Mouse (Mus musculus) intestine, embryonic 14.5 days (tissue): ENCODE data around the gene Hspb6. TPM values are rescaled to one million over a fixed set of nuclear protein-coding genes. Genes with fewer than 3 reads are reported as not detected.

Source experiments
- ATAC-seq: fragments of 200-750 bp; cut with Nextera tagmentation; replicated peaks from 2 replicates; pipeline ENCODE4 v1.8.0; 2017; ENCODE audit warnings: low read depth, moderate number of reproducible peaks, moderate TSS enrichment, moderate library complexity; ENCODE audit not compliant: low FRiP score, low TSS enrichment
- DNase-seq: peaks from one replicate; pipeline ENCODE4 v3.0.0-alpha.2; 2018; ENCODE audit warnings: low spot score
- H3K27ac ChIP-seq: fragments of 300-500 bp; sonication (generic); 2 replicates; pipeline ENCODE4 v1.5.1; 2014; ENCODE audit warnings: low read depth, mild to moderate bottlenecking, control low read depth
- H3K27me3 ChIP-seq: fragments of 300-500 bp; sonication (generic); replicated peaks from 2 replicates; pipeline ENCODE4 v1.6.1; 2014; ENCODE audit warnings: low read length, control low read depth; ENCODE audit not compliant: control insufficient read depth, insufficient read depth
- H3K36me3 ChIP-seq: fragments of 300-500 bp; sonication (generic); 2 replicates; pipeline ENCODE4 v1.6.1; 2014; ENCODE audit warnings: low read length, control low read depth; ENCODE audit not compliant: control insufficient read depth, insufficient read depth
- H3K4me1 ChIP-seq: fragments of 300-500 bp; sonication (generic); replicated peaks from 2 replicates; pipeline ENCODE4 v1.6.1; 2014; ENCODE audit warnings: low read length, control low read depth, mixed read lengths; ENCODE audit not compliant: control insufficient read depth, insufficient read depth
- H3K4me2 ChIP-seq: fragments of 300-500 bp; sonication (generic); 2 replicates; pipeline ENCODE4 v1.6.1; 2014; ENCODE audit warnings: low read length
- H3K4me3 ChIP-seq: fragments of 300-500 bp; sonication (generic); 2 replicates; pipeline ENCODE4 v1.5.1; 2014; ENCODE audit warnings: low read depth, low read length, control low read depth, mixed read lengths
- H3K9ac ChIP-seq: fragments of 300-500 bp; sonication (generic); 2 replicates; pipeline ENCODE4 v1.6.1; 2014; ENCODE audit warnings: mild to moderate bottlenecking, low read length
- H3K9me3 ChIP-seq: fragments of 300-500 bp; sonication (generic); 2 replicates; pipeline ENCODE4 v1.6.1; 2016; ENCODE audit warnings: low read length, control low read depth; ENCODE audit not compliant: control insufficient read depth
- WGBS: fragments of 180-500 bp; shearing (Covaris S2); extraction: QIAGEN DNeasy Blood & Tissue Kit; methylation state at CpG from one replicate; pipeline ENCODE4 v1.1.7; 2014; 5-methylcytosine and 5-hydroxymethylcytosine counted together
- polyA plus RNA-seq: library from polyadenylated mRNA; unstranded; fragments of >200 nt; fragmentation: Nextera tagmentation; extraction: Ambion mirVana; gene quantifications from 2 replicates; pipeline ENCODE4 v1.2.1, GENCODE M21; 2014

Hspb6 gene
- 45.0 and 48.5 TPM in 2 replicates for polyA plus RNA-seq

DNA sequence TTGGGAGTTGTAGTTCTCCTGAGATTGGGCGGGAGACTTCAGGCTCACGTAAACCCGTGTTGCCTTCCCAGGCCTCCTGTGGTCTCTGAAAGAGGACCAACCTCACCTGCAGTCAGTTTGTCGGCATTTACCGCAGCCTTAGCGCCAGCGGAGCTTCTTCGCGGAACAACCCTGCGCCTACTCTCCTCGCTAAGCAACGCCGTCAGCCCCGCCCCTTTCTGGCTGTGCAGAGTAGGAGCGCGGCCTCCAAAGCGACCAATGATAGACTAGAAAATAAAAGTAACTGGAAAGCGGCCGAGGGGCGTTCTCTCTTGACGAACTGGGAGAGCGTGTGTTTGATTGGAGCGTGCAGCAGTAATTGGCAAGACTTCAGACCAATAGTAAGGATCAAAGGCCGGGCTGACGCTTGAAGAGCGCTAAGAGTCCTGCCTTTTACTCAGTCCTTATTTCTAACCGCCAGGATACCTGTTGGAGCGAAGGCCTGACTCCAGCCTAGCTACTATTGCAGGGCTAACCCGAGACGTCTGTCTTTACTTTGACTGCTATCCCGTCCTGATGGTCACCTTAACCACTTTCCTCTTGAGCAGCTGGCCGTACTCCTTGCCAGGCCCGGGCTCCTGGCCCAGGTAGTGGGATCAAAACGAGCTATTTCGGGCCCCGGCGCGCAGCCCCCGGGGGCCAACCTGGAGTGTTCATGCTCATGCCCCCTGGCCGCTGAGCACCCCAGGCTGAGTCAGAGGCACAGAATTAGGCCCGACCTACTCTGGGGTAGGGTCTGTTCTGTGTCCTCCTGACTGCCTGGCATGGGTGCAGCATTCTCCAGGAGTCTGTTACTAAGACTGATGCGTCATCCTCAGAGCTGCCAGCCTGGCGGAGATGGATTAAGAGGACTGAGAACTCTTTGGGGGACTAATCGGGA, at the start of gene Hspb6, which contains the start of gene Proser3:
Gene Hspb6 (plus strand): TSS at position 77 of the 919 bp plus-strand sequence.
Gene Proser3 (minus strand): TSS at position 198 of the 919 bp plus-strand sequence.
- ATAC-seq, result peak; percentile 94
- DNase-seq, result peak; percentile 98
- Histone ChIP-seq H3K4me2 (peak within 1 kb of the TSS; percentile 86), H3K4me3 (peak within 1 kb of the TSS; percentile 78), H3K27me3 (no peaks in the 10 kb centered on the region), H3K4me1 (peaks cover 8% of the 10 kb centered on the region), H3K27ac (peak within 1 kb of the TSS; percentile 96), H3K9me3 (no peaks in the 10 kb centered on the region), H3K9ac (peak within 1 kb of the TSS; percentile 69), H3K36me3 (peaks cover 34% of the 10 kb centered on the region)
- 1% methylated on average over 44 of the region's 44 CpGs for WGBS

DNA sequence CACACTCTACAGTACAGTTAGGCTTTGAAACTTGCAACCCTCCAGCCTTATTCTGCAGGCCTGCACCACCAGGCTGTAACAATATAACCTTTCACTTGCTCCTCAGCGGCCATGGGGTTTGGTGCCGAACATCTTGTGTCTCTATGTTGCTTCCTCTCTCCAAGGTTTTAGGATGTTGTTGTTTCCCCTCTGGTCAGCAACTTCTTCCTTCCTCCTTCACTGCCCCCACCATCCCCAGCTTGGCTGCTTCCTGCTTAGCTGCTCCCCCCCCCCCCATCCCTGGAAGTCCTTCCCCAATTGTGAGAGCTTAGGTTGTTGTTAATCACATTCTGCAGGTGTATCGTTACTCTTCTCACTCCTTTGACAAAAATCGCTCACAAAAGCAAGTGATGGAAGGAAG, 43.9 kb upstream of the Hspb6 start:
- ATAC-seq (no peak), DNase-seq (no peak)
- Histone ChIP-seq H3K4me3 (no peak overlapping the region), H3K9me3 (no peaks in the 10 kb centered on the region), H3K27ac (no peak overlapping the region), H3K36me3 (no peaks in the 10 kb centered on the region), H3K27me3 (no peaks in the 10 kb centered on the region), H3K4me1 (no peaks in the 10 kb centered on the region), H3K4me2 (no peak overlapping the region), H3K9ac (no peak overlapping the region)
- WGBS, result 74% methylated on average over 4 of the region's 4 CpGs

DNA sequence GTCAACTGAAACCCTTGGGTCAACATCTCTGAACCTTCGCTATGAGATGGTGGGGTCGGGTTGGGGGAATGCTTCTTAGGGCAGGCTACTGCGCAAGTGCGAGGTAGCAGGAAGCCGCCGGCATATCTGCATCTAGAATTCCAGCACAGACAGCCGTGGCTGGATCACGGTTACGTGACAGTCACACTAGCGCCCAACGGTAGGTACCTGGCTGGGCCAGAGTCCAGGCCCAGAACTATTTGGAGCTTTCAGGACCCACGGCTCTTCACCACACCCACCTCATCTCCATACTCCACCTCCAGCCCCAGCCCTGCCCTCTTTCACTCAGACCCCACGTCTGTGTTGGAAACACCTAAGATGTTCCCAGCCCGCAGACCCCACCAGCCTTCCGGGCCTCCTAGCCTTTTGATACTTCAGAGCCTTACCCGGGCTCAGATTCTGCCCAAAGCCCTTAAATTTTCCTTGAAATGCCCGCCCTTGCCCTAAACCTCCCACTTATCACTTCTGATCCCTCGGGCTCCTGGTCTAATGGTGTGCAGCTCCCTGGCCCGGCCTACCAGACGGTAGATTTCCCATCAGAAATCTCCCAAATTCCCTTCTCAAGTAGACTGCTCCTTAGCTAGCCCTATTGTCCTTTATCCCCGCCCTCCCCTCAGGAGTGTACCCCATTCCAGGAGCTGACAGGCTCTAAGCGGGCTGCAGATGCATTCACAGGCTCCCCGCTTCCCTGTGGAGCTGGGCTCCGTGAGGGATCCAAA, 36.8 kb upstream of the Hspb6 start:
- 58% methylated on average over 24 of the region's 24 CpGs for WGBS
- H3K4me2 ChIP-seq, result no peak overlapping the region
- no peak for DNase-seq
- no peaks in the 10 kb centered on the region for H3K27me3 ChIP-seq
- no peak overlapping the region for H3K4me3 ChIP-seq
- no peaks in the 10 kb centered on the region for H3K36me3 ChIP-seq
- ATAC-seq, result no peak
- H3K4me1 ChIP-seq, result no peaks in the 10 kb centered on the region
- H3K9ac ChIP-seq, result no peak overlapping the region
- no peak overlapping the region for H3K27ac ChIP-seq
- no peaks in the 10 kb centered on the region for H3K9me3 ChIP-seq

DNA sequence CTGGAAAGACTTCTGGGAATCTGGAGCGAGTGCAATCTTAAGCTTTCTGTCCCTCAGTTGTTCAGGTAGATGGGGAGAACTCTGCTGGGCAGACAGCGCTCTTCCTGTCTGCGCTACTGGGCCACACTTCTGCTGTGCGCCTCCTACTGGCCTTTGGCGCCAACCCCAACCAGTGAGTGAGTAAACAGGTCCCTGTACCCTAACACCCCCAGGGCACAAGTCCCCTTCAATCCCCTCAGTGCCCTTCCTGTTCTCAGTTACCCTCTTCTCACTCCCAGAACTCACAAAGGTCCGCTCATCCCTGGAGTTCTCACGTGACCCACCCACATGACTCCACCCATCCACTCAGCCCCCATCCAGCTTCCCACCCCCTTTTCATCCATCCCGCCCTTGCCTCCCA, 33.7 kb upstream of the Hspb6 start:
- Histone ChIP-seq H3K9me3 (no peaks in the 10 kb centered on the region), H3K27ac (no peak overlapping the region), H3K4me3 (no peak overlapping the region), H3K36me3 (peaks cover 4% of the 10 kb centered on the region), H3K27me3 (no peaks in the 10 kb centered on the region), H3K4me2 (no peak overlapping the region), H3K4me1 (no peaks in the 10 kb centered on the region), H3K9ac (no peak overlapping the region)
- WGBS, result 36% methylated on average over 8 of the region's 8 CpGs
- no peak for DNase-seq
- no peak for ATAC-seq

- WGBS, result 72% methylated on average over 4 of the region's 4 CpGs
- DNase-seq (no peak), ATAC-seq (no peak)
- Histone ChIP-seq H3K4me1 (no peaks in the 10 kb centered on the region), H3K27ac (no peak overlapping the region), H3K27me3 (no peaks in the 10 kb centered on the region), H3K4me3 (no peak overlapping the region), H3K9me3 (no peaks in the 10 kb centered on the region), H3K9ac (no peak overlapping the region), H3K4me2 (no peak overlapping the region), H3K36me3 (peaks cover 22% of the 10 kb centered on the region)
These were observed 31.6 kb upstream of the Hspb6 start for GRCm38 (mm10) chr7:30520396-30520795.

DNA sequence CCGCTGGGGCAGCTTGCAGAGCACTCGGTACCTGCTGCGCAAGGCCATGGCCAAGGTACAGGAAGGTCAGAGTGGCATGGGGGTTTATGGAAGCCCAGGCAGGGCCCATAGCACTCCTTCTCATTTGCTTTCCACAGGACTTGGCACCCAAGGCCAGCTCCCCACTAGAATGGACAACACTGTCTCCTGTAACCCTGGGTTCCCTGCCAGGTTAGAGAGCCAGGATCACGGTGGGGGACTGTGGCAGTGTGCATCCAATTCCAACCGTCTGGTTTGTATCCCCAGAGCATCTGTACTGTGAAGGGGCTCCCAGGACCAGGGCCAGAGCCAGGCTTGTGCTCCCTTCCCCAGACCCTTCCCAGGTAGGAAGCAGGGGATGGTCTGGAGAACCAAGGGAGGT, 31.1 kb upstream of the Hspb6 start:
- 87% methylated on average over 5 of the region's 5 CpGs for WGBS

GRCm38 (mm10) chr7:30522871-30523270, 29.1 kb upstream of the Hspb6 start:
- no peaks in the 10 kb centered on the region for H3K27me3 ChIP-seq
- H3K4me3 ChIP-seq, result no peak overlapping the region
- H3K9ac ChIP-seq, result no peak overlapping the region
- no peak for ATAC-seq
- 86% methylated on average over 10 of the region's 10 CpGs for WGBS
- H3K4me2 ChIP-seq, result no peak overlapping the region
- H3K4me1 ChIP-seq, result peaks cover 11% of the 10 kb centered on the region
- no peak for DNase-seq
- no peaks in the 10 kb centered on the region for H3K9me3 ChIP-seq
- no peak overlapping the region for H3K27ac ChIP-seq
- peaks cover 28% of the 10 kb centered on the region for H3K36me3 ChIP-seq

More for the DNA sequence above, 31.1 kb upstream of the Hspb6 start:
- DNase-seq, result no peak
- Histone ChIP-seq H3K36me3 (peaks cover 27% of the 10 kb centered on the region), H3K27ac (no peak overlapping the region), H3K4me1 (peaks cover under 1% of the 10 kb centered on the region; the same call in 1 of the 2 replicates), H3K9ac (no peak overlapping the region), H3K4me3 (no peak overlapping the region), H3K27me3 (no peaks in the 10 kb centered on the region), H3K9me3 (no peaks in the 10 kb centered on the region), H3K4me2 (no peak overlapping the region)
- ATAC-seq, result no peak

- no peak for ATAC-seq
- peaks cover 11% of the 10 kb centered on the region for H3K4me1 ChIP-seq
These were observed 27.5 kb upstream of the Hspb6 start for GRCm38 (mm10) chr7:30524487-30524886.

More at GRCm38 (mm10) chr7:30524487-30524886, 27.5 kb upstream of the Hspb6 start:
- no peak for DNase-seq
- peaks cover 44% of the 10 kb centered on the region for H3K36me3 ChIP-seq
- H3K27ac ChIP-seq, result no peak overlapping the region
- H3K9me3 ChIP-seq, result no peaks in the 10 kb centered on the region
- H3K27me3 ChIP-seq, result no peaks in the 10 kb centered on the region
- no peak overlapping the region for H3K9ac ChIP-seq
- H3K4me2 ChIP-seq, result no peak overlapping the region
- 85% methylated on average over 6 of the region's 6 CpGs for WGBS
- no peak overlapping the region for H3K4me3 ChIP-seq
